Mouse (Mus musculus): ENCODE measurements around the gene Bcan. TPM values are rescaled to one million over a fixed set of nuclear protein-coding genes. Genes with fewer than 3 reads are reported as not detected.

Bcan gene
- polyA plus RNA-seq, 1 experiment from 2014 or later, result 112 TPM

- WGBS, result 42% methylated on average over 10 of the region's 10 CpGs
- no peak overlapping the region for H3K4me2 ChIP-seq
- H3K4me1 ChIP-seq (replicated peaks), result peaks cover 36% of the 10 kb centered on the region
- no peaks in the 10 kb centered on the region for H3K9me3 ChIP-seq
- no peaks in the 10 kb centered on the region for H3K36me3 ChIP-seq
- peaks cover 25% of the 10 kb centered on the region for H3K27me3 ChIP-seq
- no peak for ATAC-seq (ENCODE audit: low FRiP score, low read depth)
- no peak overlapping the region for H3K4me3 ChIP-seq
- H3K27ac ChIP-seq (replicated peaks), result no peak overlapping the region
- H3K9ac ChIP-seq, result no peak overlapping the region
Observed at GRCm38 (mm10) chr3:87989935-87990334, 10.1 kb downstream of the Bcan start.

GRCm38 (mm10) chr3:87988068-87988467 lies 12.0 kb downstream of the Bcan start:
- Histone ChIP-seq H3K4me1 (replicated peaks) (peaks cover 49% of the 10 kb centered on the region), H3K9ac (peak overlapping the region; percentile 28; the same call in 1 of the 2 replicates), H3K36me3 (no peaks in the 10 kb centered on the region), H3K9me3 (no peaks in the 10 kb centered on the region), H3K4me2 (peak overlapping the region; percentile 73), H3K4me3 (peak overlapping the region; percentile 38), H3K27ac (replicated peaks) (peak overlapping the region; percentile 68), H3K27me3 (peaks cover 8% of the 10 kb centered on the region)
- ATAC-seq (ENCODE audit: low FRiP score, low read depth), result peak; percentile 5; the same call in 1 of the 2 replicates
- 11% methylated on average over 15 of the region's 15 CpGs for whole genome bisulfite sequencing

- peak; percentile 72 for ATAC-seq (ENCODE audit: low FRiP score, low read depth)
- H3K4me1 ChIP-seq (replicated peaks), result peaks cover 54% of the 10 kb centered on the region
- peak overlapping the region; percentile 73 for H3K4me2 ChIP-seq
- 0 out of 2 replicates have a peak, but pooled peaks cover 5% of the 10 kb centered on the region for H3K27me3 ChIP-seq
- H3K9ac ChIP-seq, result peak overlapping the region; percentile 28; the same call in 1 of the 2 replicates
- H3K4me3 ChIP-seq, result peak overlapping the region; percentile 38
- H3K36me3 ChIP-seq, result no peaks in the 10 kb centered on the region
- H3K9me3 ChIP-seq, result no peaks in the 10 kb centered on the region
- under 1% methylated on average over 15 of the region's 15 CpGs for WGBS
- H3K27ac ChIP-seq (replicated peaks), result peak overlapping the region; percentile 68
Observed at GRCm38 (mm10) chr3:87987633-87988032, 12.4 kb downstream of the Bcan start.

- no peaks in the 10 kb centered on the region for H3K36me3 ChIP-seq
- peak overlapping the region; percentile 73 for H3K4me2 ChIP-seq
- 1% methylated on average over 17 of the region's 17 CpGs for WGBS
- peak overlapping the region; percentile 38 for H3K4me3 ChIP-seq
- H3K27me3 ChIP-seq, result 0 out of 2 replicates have a peak, but pooled peaks cover 5% of the 10 kb centered on the region
- no peaks in the 10 kb centered on the region for H3K9me3 ChIP-seq
- H3K4me1 ChIP-seq (replicated peaks), result peaks cover 61% of the 10 kb centered on the region
- ATAC-seq (ENCODE audit: low FRiP score, low read depth), result peak; percentile 74
- H3K27ac ChIP-seq (replicated peaks), result peak overlapping the region; percentile 68
- 0 out of 2 replicates have a peak overlapping the region, but pooled peaks have one; percentile 28 for H3K9ac ChIP-seq
Observed at GRCm38 (mm10) chr3:87986868-87987267, 13.2 kb downstream of the Bcan start.

- H3K9me3 ChIP-seq, result no peaks in the 10 kb centered on the region
- H3K4me3 ChIP-seq, result no peak overlapping the region
- 0 out of 2 replicates have a peak, but pooled peaks cover 5% of the 10 kb centered on the region for H3K27me3 ChIP-seq
- H3K4me2 ChIP-seq, result no peak overlapping the region
- peaks cover 70% of the 10 kb centered on the region for H3K4me1 ChIP-seq (replicated peaks)
- peak overlapping the region; percentile 70 for H3K27ac ChIP-seq (replicated peaks)
- no peak overlapping the region for H3K9ac ChIP-seq
- H3K36me3 ChIP-seq, result no peaks in the 10 kb centered on the region
- no peak for ATAC-seq (ENCODE audit: low FRiP score, low read depth)
- 22% methylated on average over 12 of the region's 12 CpGs for WGBS
Observed at GRCm38 (mm10) chr3:87985505-87986320, 14.3 kb downstream of the Bcan start.

- Histone ChIP-seq H3K4me1 (replicated peaks) (peaks cover 77% of the 10 kb centered on the region), H3K27ac (replicated peaks) (no peak overlapping the region), H3K9ac (no peak overlapping the region)
Observed at GRCm38 (mm10) chr3:87984094-87984493, 15.9 kb downstream of the Bcan start.

GRCm38 (mm10) chr3:87983627-87984026 lies 16.4 kb downstream of the Bcan start:
- H3K27ac ChIP-seq (replicated peaks), result peak overlapping the region; percentile 71; the same call in 1 of the 2 replicates

More at GRCm38 (mm10) chr3:87984094-87984493, 15.9 kb downstream of the Bcan start:
- Histone ChIP-seq H3K36me3 (no peaks in the 10 kb centered on the region), H3K9me3 (no peaks in the 10 kb centered on the region), H3K4me3 (no peak overlapping the region), H3K27me3 (0 out of 2 replicates have a peak, but pooled peaks cover 5% of the 10 kb centered on the region), H3K4me2 (no peak overlapping the region)
- whole genome bisulfite sequencing, result 21% methylated on average over 3 of the region's 3 CpGs
- no peak for ATAC-seq (ENCODE audit: low FRiP score, low read depth)

GRCm38 (mm10) chr3:87982836-87983601 lies 17.0 kb downstream of the Bcan start:
- Histone ChIP-seq H3K4me2 (peak overlapping the region; percentile 26), H3K4me1 (replicated peaks) (peaks cover 72% of the 10 kb centered on the region), H3K4me3 (no peak overlapping the region), H3K9ac (0 out of 2 replicates have a peak overlapping the region, but pooled peaks have one; percentile 6), H3K27ac (replicated peaks) (peak overlapping the region; percentile 71), H3K27me3 (no peaks in the 10 kb centered on the region), H3K36me3 (no peaks in the 10 kb centered on the region), H3K9me3 (no peaks in the 10 kb centered on the region)
- ATAC-seq (ENCODE audit: low FRiP score, low read depth), result 0 out of 2 replicates have a peak, but pooled peaks have one; percentile 2
- 9% methylated on average over 13 of the region's 13 CpGs for WGBS

More at GRCm38 (mm10) chr3:87983627-87984026, 16.4 kb downstream of the Bcan start:
- Histone ChIP-seq H3K36me3 (no peaks in the 10 kb centered on the region), H3K9me3 (no peaks in the 10 kb centered on the region), H3K4me3 (no peak overlapping the region), H3K9ac (no peak overlapping the region), H3K27me3 (0 out of 2 replicates have a peak, but pooled peaks cover 2% of the 10 kb centered on the region), H3K4me1 (replicated peaks) (peaks cover 77% of the 10 kb centered on the region), H3K4me2 (peak overlapping the region; percentile 26; the same call in 1 of the 2 replicates)
- ATAC-seq (ENCODE audit: low FRiP score, low read depth), result no peak
- WGBS, result 54% methylated on average over 6 of the region's 6 CpGs

- Histone ChIP-seq H3K36me3 (no peaks in the 10 kb centered on the region), H3K4me1 (replicated peaks) (peaks cover 64% of the 10 kb centered on the region), H3K4me2 (peak overlapping the region; percentile 8), H3K27me3 (no peaks in the 10 kb centered on the region), H3K27ac (replicated peaks) (peak overlapping the region; percentile 71), H3K9me3 (no peaks in the 10 kb centered on the region), H3K9ac (peak overlapping the region; percentile 6; the same call in 1 of the 2 replicates), H3K4me3 (no peak overlapping the region)
- 32% methylated on average over 12 of the region's 12 CpGs for WGBS
- ATAC-seq (ENCODE audit: low FRiP score, low read depth), result 0 out of 2 replicates have a peak, but pooled peaks have one; percentile 5
Observed at GRCm38 (mm10) chr3:87981894-87982835, 17.9 kb downstream of the Bcan start.

GRCm38 (mm10) chr3:87981214-87981760 lies 18.7 kb downstream of the Bcan start:
- H3K27me3 ChIP-seq, result no peaks in the 10 kb centered on the region
- 83% methylated on average over 6 of the region's 6 CpGs for WGBS
- peaks cover 55% of the 10 kb centered on the region for H3K4me1 ChIP-seq (replicated peaks)
- no peak overlapping the region for H3K9ac ChIP-seq
- no peaks in the 10 kb centered on the region for H3K36me3 ChIP-seq
- H3K4me3 ChIP-seq, result no peak overlapping the region
- H3K27ac ChIP-seq (replicated peaks), result no peak overlapping the region
- H3K4me2 ChIP-seq, result no peak overlapping the region
- ATAC-seq (ENCODE audit: low FRiP score, low read depth), result no peak
- no peaks in the 10 kb centered on the region for H3K9me3 ChIP-seq
